Mouse (Mus musculus): ENCODE data around the gene Ovol3.
"Not testable (repeated sequence)": the region's sequence is repeated elsewhere in the genome, so short reads cannot be mapped to it uniquely, and the experiment has no call there.

Gene Ovol3

DNA sequence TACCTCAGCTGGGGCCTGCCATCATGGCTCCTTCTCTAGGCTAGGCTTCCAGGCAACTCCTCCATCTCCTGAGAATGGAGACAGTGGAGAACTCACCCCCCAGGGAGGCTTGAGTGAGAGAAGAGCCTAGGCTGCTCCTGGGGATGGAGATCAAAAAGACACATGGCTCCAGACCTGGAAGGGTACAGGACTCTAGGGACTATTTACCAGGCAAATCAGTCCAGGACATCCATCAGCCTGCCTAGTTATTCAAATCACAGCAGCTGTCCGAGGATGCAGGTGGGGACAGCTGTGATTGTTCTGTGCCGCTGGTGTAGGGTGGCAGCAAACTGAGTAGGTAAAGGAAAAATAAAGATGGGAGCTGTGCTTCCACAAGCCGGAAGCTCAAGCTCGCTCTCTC lies at the start of gene Ovol3:
Ovol3 (minus strand) TSS at position 101 of the 400 bp plus-strand sequence.
- no peak for DNase-seq (ENCODE audit: low spot score)

DNA sequence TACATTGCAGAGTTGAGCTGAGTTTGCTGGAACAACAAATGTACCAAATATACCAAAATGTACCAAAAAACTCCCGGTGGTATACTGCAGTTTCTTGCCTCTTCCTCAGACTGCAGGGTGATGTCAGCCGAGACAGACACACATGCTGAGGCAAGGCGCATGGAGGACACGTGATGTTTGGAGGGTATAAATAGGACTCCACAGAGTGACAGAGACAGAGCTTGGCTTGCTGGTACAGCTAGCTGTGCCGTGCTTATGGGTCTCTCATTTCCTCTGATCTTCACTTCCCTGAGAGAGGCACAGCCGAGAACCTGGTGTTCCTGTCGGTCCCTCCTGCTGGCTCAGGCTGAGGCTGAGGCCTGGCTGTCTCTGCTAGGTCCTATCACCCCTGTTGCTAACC lies 47.2 kb upstream of the Ovol3 start:
- no peak for DNase-seq (ENCODE audit: low spot score)

DNA sequence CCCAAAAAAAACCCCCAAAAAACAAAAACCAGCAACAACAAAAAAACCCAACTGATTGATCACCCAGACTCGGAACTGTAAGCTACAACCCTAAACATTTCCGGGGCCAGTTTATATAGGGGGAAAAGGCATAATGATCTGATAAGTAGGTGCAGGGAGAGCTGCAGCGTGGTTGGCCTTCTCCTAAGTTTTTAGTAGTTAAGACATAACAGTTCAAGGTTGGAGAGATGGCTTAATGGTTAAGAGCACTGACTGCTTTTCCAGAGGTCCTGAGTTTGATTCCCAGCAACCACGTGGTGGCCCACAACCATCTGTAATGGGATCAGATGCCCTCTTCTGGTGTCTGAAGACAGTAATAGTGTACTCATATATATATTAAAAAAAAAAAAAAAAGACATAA lies 46.0 kb upstream of the Ovol3 start:
- DNase-seq (ENCODE audit: low spot score) = no peak

DNA sequence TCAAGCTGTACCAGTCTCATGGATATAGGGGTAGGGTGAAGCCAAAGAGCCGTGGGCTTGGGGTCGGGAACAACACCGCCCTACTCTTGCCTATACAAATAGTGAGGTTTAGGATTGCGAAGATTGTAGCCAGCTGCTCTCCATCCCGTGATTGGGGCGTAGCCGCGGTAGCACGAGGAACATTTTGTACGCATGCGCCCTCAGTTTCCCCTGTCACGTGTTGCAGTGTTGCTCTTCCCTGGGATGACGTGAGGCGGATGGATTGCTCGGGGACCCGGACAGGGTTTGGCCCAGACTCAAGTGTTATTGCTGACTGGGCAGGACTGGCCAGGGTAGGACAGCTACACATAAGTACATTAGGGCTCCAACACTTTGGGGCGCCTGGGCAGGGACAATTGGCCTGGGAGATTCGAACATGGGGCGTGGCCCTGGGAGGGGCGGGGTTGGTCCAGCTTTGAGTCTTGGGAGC lies 45.2 kb upstream of the Ovol3 start:
- peak; percentile 91 for DNase-seq (ENCODE audit: low spot score)

DNA sequence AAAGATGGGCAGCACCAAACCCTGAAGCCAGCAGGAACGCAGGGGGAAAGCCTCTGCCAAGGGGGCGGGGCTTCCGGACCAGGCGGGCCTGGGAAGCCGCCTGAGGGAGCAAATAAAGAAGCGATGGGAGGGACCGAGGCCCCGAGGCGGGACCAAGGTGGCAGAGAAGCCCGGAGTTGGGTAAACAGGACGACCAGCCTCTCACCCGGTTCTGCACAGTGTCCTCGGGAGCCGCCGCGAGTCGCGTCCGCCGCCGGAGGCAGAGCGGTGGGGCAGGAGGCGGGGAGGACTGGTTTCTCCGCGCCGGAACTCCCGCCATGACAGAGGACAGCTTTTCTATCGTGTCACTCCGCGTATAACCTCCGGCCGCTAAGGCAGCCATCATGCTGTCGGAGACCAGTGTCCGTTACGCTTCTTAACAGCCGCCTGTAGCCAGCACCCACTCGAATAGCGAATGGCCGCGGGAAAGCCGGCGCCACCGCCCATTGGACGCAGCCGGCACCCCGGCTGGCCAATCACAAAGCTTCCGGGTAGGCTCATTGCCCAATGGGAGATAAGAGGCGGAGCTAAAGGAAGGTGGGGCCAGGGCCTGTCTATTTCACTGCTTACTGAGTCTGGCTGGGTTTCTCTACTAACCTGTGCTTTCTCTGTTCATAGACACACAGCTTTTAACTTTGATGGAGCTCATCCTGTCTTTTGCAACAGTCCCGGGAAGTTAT lies 44.6 kb upstream of the Ovol3 start, which contains the start of the genes Thap8 and Wdr62:
Thap8 (plus strand) TSS at position 144 of the 719 bp plus-strand sequence.
Wdr62 (minus strand) TSS at position 469 of the 719 bp plus-strand sequence.
- peak; percentile 92 for DNase-seq (ENCODE audit: low spot score)

DNA sequence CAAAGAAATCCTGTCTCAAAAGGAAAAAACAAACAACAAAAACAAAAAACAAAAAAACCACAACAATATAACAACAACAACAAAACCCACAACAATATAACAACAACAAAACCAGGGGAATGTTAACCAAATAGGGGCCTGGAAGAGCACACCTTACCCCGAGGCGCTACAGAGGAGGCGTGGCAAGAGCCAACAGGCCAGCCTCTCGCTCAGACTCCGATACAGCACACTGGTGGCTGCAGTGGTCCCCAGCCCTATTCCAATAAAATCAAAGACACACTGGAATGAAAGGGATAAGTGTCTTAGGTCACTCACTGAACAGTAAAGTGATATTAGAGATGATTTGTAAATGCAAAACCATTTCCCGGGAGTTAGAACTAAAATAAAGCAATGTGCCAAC lies 44.0 kb upstream of the Ovol3 start:
- no peak for DNase-seq (ENCODE audit: low spot score)

DNA sequence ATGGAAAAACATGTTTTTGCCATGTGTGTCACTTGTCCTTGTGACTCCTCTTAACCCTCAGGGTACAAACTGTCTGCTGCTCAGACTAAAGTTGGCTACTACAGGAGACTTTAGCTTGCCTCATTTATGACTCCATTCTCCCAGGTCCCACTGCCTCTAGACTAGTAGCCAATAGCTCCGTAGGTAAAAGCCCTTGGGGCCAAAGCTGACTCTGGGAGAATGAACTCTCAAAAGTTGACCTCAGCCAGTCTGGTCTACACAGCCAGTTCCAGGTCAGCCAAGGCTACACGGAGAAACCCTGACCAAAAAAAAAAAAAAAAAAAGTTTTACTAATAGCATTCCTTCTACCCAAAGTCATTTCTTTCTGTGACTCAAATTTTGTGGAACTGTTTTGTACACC lies 43.4 kb upstream of the Ovol3 start:
- no peak for DNase-seq (ENCODE audit: low spot score)

DNA sequence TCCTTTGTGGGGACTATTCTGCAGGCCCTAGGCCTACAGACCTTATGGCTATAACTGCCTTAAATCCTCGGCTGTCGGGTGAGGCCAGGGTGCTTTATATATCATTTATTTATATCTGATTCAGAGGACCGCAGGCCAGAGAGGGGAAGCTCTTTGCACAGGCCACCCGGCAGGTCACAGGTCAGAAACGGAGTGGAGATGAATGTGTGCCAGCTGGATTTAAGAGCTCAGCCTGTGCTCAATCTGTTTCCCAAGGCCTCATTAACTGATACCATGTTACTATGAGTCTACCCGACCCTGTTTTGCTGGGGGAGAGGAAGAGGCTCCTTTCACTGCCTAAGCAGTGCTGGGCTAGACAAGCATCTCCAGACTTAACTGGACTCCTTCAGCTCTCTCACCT lies 38.9 kb upstream of the Ovol3 start:
- DNase-seq (ENCODE audit: low spot score) = no peak

DNA sequence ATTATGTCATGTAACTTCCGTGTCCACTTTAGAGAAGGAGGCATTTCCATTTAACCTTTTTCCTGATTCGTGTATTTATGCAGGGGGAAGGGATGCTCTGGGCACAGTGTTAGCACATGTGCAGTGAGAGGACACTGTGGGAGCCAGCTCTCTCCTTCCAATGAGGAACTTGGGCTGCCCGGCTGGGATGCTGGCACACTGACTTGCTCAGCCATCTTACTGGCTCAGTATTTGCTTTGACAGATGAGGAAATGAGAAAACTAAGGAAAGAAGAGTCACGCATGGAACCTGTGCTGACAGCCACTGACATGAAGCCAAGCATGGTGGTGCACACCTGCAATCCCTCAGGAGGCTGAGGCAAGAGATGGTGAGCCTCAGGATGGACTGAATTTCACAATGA lies 34.1 kb upstream of the Ovol3 start:
- DNase-seq (ENCODE audit: low spot score) = no peak

DNA sequence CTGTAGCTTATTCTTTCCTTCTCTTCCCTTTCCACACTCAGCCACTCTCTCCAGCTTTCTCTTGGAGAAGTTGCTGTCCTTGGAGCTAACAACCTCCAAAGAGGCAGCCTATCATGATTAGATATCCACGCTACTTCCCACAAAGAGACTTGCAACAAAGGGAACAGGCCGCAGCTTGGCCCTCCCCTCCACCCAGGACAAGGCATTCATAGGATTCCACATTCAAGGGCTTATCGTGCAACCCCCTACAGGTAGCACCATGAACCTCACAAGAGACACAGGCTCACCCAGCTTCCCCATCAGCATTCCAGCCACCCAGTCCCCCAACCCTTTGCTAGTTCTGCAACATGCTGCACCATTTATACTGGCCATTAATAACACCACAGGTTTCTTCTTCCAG lies 31.3 kb upstream of the Ovol3 start:
- DNase-seq (ENCODE audit: low spot score) = no peak

DNA sequence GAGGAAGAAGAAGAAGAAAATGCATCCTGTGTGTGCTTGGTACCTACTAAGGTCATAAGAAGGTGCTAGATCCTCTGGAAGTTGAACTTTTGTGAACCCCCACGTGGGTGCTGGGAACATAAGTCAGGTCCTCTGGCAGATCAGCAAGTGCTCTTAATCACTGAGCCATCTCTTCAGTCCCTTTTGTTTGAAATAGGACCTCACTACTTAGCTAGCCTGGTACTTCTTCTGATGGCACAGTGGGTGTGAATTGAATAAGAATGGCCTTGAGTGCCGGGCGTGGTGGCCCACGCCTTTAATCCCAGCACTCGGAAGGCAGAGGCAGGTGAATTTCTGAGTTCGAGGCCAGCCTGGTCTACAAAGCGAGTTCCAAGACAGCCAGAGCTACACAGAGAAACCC lies 30.4 kb upstream of the Ovol3 start:
- no peak for DNase-seq (ENCODE audit: low spot score)

DNA sequence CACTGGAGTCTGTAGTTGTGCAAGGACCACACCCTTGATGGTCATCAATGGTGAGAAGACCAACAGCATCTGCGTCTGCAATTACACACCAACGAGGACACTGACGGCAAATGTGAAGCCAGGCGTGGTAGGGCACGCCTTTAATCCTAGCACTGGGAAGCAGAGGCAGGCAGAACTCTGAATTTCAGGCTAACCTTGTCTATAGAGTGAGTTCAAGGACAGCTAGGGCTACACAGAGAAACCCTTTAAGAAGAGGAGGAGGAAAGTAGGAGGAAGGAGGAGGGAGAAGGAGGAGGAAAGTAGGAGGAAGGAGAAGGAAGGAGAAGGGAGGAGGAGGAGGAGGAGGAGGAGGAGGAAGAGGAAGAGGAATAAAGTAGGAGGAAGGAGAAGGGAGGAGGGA lies 30.0 kb upstream of the Ovol3 start:
- no peak for DNase-seq (ENCODE audit: low spot score)

DNA sequence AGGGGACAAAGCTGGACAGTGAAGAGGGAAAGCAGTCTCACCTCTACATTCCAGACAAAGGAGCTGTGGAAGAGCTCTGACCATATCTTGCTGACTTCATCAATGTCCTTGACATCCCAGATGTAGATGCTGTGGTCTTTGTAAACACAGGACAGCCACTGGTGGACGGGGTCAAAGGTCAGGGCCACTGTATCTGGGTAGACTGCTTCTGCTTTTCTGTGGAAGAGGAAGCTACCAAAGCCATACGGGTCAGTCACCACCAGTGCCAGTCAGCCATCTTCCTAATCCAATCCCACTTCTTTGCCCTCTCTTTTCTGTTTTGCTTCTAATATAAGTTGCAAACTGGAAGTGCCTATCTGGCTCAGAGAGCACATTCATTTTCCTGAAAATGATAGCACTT lies 29.5 kb upstream of the Ovol3 start:
- DNase-seq (ENCODE audit: low spot score) = no peak

DNA sequence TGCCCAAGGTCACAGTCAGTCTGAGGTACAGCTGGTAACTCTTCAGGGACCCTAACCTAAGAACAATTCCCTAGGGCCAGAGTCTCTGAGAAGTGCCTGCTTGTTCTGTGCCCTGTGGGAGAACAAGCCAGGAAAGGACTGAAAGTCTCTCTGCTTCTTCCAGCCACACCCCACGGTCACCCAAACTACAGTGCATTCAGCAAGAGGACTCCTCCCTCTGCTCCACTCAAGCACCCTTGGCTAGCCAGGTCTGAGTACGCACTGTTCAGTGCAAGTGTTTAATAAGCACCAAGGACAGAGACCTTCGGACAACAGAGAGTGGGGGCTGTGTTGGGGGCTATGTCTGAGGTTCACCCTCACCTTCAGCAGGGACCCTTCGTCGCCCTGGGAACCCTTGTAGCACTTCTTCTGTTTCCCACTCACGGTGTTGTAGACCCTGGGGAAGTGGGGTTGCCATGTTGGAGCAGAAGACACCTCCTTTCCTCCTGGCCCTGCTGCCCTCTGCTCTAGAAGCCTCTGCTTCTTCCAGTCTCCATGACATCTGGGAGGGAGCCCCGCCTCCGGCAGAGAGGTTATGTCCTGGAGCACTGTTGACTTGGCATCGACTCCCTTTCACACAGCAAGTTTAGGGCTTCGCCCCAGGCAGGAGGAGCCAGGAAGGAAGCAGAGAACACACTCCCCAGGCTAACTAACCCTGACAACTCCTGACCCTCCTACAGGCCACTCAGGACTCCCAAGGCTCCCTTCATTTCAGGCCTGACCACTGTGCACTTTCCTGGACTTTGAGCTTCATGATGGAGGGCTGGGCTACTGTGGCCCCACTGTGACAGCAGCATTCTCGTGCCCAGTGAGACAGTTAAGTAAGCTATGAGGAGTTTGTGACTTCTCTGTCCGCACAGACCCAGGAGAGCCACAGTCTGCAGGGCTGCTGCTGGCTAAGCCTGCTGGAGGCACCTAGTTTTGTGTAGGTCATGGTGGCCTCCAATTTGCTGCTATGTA lies 16.7 kb upstream of the Ovol3 start:
- DNase-seq (ENCODE audit: low spot score) = no peak

DNA sequence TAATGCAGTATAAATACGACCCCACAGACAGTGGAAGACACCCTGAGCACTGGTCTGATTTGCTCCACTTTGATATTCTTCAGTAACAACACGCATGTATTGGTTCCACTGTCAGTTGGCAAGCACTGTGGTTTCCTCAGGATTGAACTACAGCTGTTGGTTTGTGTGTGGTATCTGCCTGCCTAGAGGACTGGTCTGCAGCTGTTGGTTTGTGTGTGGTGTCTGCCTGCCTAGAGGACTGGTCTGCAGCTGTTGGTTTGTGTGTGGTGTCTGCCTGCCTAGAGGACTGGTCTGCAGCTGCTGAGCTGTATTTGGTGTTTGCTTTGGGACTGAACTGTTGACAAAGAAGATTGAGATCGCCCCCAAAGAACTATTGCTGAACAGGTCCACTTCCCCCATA lies 1.8 kb upstream of the Ovol3 start:
- not testable (repeated sequence) for DNase-seq (ENCODE audit: low spot score)

DNA sequence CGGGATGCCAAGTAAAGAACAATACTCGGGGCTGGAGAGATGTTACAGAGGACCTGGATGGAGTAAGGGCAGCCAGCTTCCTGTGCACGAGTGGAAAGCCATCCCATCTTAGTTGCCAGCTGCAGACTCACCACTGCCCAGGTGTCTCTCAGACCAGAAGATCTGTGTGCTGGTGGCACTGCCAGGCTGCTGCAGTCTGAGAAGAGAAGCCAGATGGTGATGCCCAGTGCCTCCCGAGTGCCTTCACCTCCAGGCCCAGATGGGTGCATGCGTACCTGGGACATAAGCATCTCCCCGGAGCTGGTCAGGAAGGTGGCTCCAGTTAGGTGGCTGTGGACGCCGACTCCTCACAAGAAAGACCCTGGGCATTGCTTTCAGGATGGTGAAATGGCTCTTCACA lies 434 bp downstream of the Ovol3 start:
- DNase-seq (ENCODE audit: low spot score) = no peak

DNA sequence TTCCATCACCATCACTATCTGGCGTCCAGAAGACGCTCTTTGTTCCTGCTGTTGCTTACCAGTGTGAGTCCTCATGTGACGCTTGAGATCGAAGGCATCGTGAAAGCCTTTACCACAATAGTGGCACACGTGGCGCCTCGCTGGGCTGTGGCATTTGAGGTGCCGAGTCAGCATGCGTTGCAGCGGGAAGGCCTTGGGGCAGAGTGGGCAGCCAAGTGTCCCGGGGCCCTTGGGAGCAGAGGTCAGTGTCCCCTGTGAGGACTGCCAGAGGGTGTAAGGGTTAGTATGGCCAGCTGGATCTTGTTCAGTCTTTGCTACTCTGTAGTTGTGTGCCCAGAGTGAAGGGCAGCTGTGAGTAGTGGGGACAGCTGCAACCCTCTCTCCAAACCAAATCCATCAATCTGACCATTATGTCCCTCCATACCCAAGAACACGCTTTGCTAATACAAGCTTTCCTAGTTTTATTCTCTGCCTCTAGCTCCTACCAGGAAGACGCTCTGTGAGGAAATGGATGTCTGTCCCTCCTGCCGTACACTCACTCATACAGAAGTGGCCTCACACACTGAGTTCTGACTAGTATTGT lies 1.2 kb downstream of the Ovol3 start:
- DNase-seq (ENCODE audit: low spot score) = no peak

DNA sequence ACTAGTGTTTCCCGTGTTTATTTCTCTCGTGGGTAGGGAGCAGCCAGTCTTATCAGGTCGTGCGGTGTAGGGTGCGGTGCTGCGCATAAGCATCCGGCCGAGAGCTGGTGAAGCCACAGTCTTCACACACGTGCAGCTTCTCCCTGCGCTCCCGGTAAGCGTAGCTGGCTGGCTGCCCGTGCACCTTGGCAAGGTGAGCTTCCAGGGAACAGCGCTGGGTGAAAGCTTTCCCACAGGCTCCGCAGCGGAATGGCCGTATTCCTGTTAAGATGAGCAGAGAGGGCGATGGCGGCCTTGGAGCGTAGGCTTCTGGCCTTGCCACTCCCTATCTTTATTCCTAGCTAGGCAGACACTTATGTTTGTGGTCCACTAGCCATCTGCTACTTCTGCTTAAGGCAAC lies 2.1 kb downstream of the Ovol3 start:
- DNase-seq (ENCODE audit: low spot score) = peak; percentile 24

DNA sequence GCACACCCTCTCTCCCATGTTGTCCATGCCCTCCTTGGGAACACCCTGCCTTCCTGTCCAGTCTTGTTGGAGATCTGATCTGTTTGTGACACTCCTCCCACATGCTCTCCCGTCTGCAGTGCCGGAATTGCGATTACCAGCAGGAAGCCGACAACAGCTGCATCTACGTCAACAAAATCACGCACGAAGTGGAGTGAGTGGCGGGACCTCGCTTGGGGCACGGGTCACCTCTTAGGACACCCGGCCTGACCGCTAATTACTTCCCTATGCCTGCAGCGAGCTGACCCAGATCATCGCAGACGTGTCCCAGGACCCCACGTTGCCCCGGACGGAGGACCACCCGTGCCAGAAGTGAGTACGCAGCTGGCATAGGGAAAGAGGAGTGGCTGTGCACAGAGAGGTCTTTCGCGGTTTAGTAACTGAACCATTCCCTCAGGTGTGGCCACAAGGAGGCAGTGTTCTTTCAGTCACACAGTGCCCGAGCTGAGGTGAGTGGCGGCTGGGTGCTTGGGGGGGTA lies 2.8 kb downstream of the Ovol3 start:
- peak; percentile 60 for DNase-seq (ENCODE audit: low spot score)

DNA sequence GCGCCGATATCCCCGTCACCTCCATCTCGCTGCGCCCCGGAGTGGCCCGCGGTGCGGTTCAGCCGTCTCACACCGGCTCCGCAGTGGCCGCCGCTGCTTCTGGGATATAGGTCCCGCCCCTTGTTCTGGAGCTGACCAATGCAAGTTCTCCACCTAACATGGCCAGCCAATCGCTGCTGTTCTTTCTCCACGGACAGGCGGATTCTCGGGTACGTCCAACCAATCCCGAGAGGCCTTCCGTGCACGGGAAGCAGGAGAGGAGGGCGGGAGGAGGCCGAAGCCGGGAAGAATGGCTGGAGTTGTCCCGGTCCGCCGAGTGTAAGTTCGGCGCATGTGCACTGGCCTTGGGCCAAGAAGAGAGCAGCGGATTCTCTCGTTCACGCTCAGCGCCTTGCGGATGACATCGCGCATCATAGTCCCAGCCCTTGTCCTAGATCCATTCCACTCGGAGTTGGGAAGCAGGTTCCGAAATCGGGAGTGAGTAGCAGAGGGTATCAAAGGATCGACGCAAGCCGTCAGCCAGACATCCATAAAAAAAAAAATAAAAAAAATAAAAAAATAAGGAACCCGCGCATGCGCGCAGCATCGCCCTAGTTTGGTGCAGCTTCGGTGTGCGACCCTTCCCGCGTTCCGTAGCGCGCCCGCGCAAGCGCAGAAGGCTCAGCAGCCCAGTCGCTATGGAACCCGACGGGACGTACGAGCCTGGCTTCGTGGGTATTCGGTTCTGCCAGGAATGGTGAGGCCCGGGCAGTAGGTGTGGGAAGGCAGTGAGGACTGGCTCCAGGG lies 3.7 kb downstream of the Ovol3 start, which contains the start of the genes Polr2i and Tbcb:
Polr2i (plus strand) TSS at position 280 of the 786 bp plus-strand sequence.
Tbcb (minus strand) TSS at position 604 of the 786 bp plus-strand sequence.
- DNase-seq (ENCODE audit: low spot score) = peak; percentile 99

DNA sequence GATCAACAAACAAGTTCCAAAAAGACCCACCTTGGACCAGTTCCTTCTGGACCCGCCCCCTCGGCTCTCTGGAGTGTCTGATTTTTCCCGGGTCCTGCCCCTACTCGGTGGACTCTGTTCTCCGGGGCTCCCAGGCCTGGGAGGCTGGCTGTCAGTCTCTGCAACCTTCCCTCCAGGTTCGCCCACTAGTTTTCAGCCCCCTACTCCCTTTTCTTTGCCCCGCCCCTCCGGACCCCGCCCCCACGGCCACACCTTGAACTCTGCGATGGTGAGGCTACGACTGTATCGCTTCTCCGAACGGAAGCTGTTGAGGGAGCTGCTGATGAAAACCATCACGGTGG lies 4.2 kb downstream of the Ovol3 start:
- DNase-seq (ENCODE audit: low spot score) = no peak

Data from layer of hippocampus, adult 11-12 months (tissue).